Mouse (Mus musculus): Measurements from ENCODE around the gene Adh6b.

- TF ChIP-seq CTCF (IDR thresholded peaks at IDR 0.05; ENCODE audit: extremely low read depth, insufficient read length, insufficient replicate concordance, low read depth, low read length) (no peak), POLR2A (IDR thresholded peaks at IDR 0.05; ENCODE audit: low read depth, low read length) (no peak)
Observed at GRCm38 (mm10) chr3:138305486-138306289, 35.9 kb upstream of the Adh6b start.

All from small intestine, adult 2 months (tissue).